Mouse (Mus musculus): Measurements from ENCODE around the gene Zbtb7a. TPM values are rescaled to one million over a fixed set of nuclear protein-coding genes. Genes with fewer than 3 reads are reported as not detected.

Gene Zbtb7a
- polyA plus RNA-seq (2015; fragmentation: Nextera tagmentation; extraction: Ambion mirVana): 31.5 and 31.6 TPM in 2 replicates

DNA sequence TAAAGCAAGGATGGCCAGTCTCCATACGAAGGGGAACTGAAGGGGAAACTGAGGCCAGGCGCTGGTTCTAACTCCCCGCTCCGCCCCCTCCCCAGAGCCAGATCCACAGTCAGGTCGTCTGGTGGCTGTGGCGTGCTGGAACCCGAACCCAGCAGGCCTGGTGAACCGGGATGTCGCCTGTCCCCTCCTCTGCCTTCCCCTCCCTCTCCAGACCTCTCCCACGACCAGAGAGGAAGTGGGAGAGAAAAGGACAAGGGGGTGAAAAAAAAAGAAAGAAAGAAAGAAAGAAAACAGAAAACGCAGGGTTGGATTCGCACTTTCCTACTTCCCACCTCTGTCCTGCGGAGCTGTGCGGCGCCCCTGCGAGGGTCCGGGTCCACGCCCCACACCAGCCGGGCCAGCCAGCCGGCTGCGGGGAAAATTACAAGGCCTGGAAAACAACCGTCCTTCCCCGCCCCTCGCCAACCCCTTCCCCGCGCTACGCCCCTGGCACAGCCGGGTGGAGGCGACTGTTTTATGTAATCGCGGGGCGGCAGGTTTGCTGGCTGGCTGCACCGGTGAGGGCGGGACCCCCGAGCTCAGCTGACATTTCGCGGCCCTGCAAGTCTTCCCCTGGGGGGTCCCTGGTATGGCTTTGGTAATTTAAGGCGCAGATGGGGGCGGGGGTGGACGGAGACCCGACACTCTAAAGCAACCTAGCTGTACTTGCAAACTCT, at the start of gene Zbtb7a:
Zbtb7a (plus strand) TSS at position 255 of the 716 bp plus-strand sequence.
- Histone ChIP-seq H3K27me3 (ENCODE audit: control insufficient read depth, insufficient read depth, low read depth, low read length) (peaks cover 8% of the 10 kb centered on the region; the same call in 1 of the 2 replicates), H3K9me3 (ENCODE audit: control insufficient read depth, low read length) (no peaks in the 10 kb centered on the region), H3K9ac (ENCODE audit: low read length) (peak within 1 kb of the TSS; percentile 97), H3K4me2 (ENCODE audit: low read depth, low read length) (peak within 1 kb of the TSS; percentile 99), H3K4me1 (replicated peaks; ENCODE audit: control insufficient read depth, insufficient read depth, low read length) (peaks cover 35% of the 10 kb centered on the region), H3K36me3 (ENCODE audit: control insufficient read depth, insufficient read depth, low read length) (no peaks in the 10 kb centered on the region), H3K27ac (ENCODE audit: low read length) (peak within 1 kb of the TSS; percentile 99), H3K4me3 (ENCODE audit: low read length) (peak within 1 kb of the TSS; percentile 91)
- 1% methylated on average over 40 of the region's 41 CpGs for WGBS
- no peak for ATAC-seq (ENCODE audit: low read depth)

DNA sequence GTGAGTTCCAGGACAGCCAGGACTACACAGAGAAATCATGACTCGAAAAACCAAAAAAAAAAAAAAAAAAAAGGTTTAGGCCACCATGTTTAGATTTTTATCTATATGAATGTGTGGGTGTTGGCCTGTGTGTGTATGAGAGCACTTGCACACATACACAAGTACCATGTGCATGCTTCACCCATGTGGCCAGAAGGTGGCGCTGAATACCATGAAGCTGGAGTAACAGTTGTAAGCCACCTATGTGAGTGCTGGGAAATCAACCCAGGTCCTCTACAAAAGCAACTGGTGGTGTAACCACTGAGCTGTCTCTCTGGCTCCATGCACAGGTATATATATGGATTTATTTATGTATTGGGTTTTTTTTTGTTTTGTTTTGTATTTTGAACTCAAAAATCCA, 48.0 kb upstream of the Zbtb7a start:
- Histone ChIP-seq H3K36me3 (ENCODE audit: control insufficient read depth, insufficient read depth, low read length) (no peaks in the 10 kb centered on the region), H3K27ac (ENCODE audit: low read length) (no peak overlapping the region), H3K27me3 (ENCODE audit: control insufficient read depth, insufficient read depth, low read depth, low read length) (no peaks in the 10 kb centered on the region), H3K4me3 (ENCODE audit: low read length) (no peak overlapping the region), H3K9me3 (ENCODE audit: control insufficient read depth, low read length) (no peaks in the 10 kb centered on the region), H3K9ac (ENCODE audit: low read length) (no peak overlapping the region), H3K4me1 (replicated peaks; ENCODE audit: control insufficient read depth, insufficient read depth, low read length) (no peaks in the 10 kb centered on the region; the same call in 1 of the 2 replicates), H3K4me2 (ENCODE audit: low read depth, low read length) (no peak overlapping the region)
- no peak for ATAC-seq (ENCODE audit: low read depth)
- WGBS: 29% methylated on average over 2 of the region's 2 CpGs

- no peak for ATAC-seq (ENCODE audit: low read depth)
- H3K27ac ChIP-seq (ENCODE audit: low read length): no peak overlapping the region
- H3K4me1 ChIP-seq (replicated peaks; ENCODE audit: control insufficient read depth, insufficient read depth, low read length): no peaks in the 10 kb centered on the region; the same call in 1 of the 2 replicates
- H3K4me2 ChIP-seq (ENCODE audit: low read depth, low read length): no peak overlapping the region
- no peaks in the 10 kb centered on the region; the same call in 1 of the 2 replicates for H3K27me3 ChIP-seq (ENCODE audit: control insufficient read depth, insufficient read depth, low read depth, low read length)
- H3K9me3 ChIP-seq (ENCODE audit: control insufficient read depth, low read length): no peaks in the 10 kb centered on the region
- no peaks in the 10 kb centered on the region for H3K36me3 ChIP-seq (ENCODE audit: control insufficient read depth, insufficient read depth, low read length)
- WGBS: 41% methylated on average over 2 of the region's 2 CpGs
- no peak overlapping the region for H3K9ac ChIP-seq (ENCODE audit: low read length)
- H3K4me3 ChIP-seq (ENCODE audit: low read length): no peak overlapping the region
These were observed 45.8 kb upstream of the Zbtb7a start for GRCm38 (mm10) chr10:81089216-81089615.

GRCm38 (mm10) chr10:81090621-81091020, 44.4 kb upstream of the Zbtb7a start:
- ATAC-seq (ENCODE audit: low read depth): no peak
- Histone ChIP-seq H3K4me3 (ENCODE audit: low read length) (no peak overlapping the region), H3K9me3 (ENCODE audit: control insufficient read depth, low read length) (no peaks in the 10 kb centered on the region), H3K27me3 (ENCODE audit: control insufficient read depth, insufficient read depth, low read depth, low read length) (no peaks in the 10 kb centered on the region; the same call in 1 of the 2 replicates), H3K4me2 (ENCODE audit: low read depth, low read length) (no peak overlapping the region), H3K9ac (ENCODE audit: low read length) (no peak overlapping the region), H3K4me1 (replicated peaks; ENCODE audit: control insufficient read depth, insufficient read depth, low read length) (no peaks in the 10 kb centered on the region; the same call in 1 of the 2 replicates), H3K27ac (ENCODE audit: low read length) (no peak overlapping the region), H3K36me3 (ENCODE audit: control insufficient read depth, insufficient read depth, low read length) (no peaks in the 10 kb centered on the region)
- 72% methylated on average over 7 of the region's 7 CpGs for WGBS

- ATAC-seq (ENCODE audit: low read depth): no peak
- no peak overlapping the region for H3K4me3 ChIP-seq (ENCODE audit: low read length)
- H3K4me1 ChIP-seq (replicated peaks; ENCODE audit: control insufficient read depth, insufficient read depth, low read length): no peaks in the 10 kb centered on the region; the same call in 1 of the 2 replicates
- H3K27me3 ChIP-seq (ENCODE audit: control insufficient read depth, insufficient read depth, low read depth, low read length): no peaks in the 10 kb centered on the region; the same call in 1 of the 2 replicates
- no peak overlapping the region for H3K27ac ChIP-seq (ENCODE audit: low read length)
- 45% methylated on average over 20 of the region's 22 CpGs for WGBS
- 0 out of 2 replicates have a peak, but pooled peaks cover 2% of the 10 kb centered on the region for H3K9me3 ChIP-seq (ENCODE audit: control insufficient read depth, low read length)
- no peak overlapping the region for H3K9ac ChIP-seq (ENCODE audit: low read length)
- H3K4me2 ChIP-seq (ENCODE audit: low read depth, low read length): no peak overlapping the region
- H3K36me3 ChIP-seq (ENCODE audit: control insufficient read depth, insufficient read depth, low read length): no peaks in the 10 kb centered on the region
These were observed 42.4 kb upstream of the Zbtb7a start for GRCm38 (mm10) chr10:81092465-81093250.

DNA sequence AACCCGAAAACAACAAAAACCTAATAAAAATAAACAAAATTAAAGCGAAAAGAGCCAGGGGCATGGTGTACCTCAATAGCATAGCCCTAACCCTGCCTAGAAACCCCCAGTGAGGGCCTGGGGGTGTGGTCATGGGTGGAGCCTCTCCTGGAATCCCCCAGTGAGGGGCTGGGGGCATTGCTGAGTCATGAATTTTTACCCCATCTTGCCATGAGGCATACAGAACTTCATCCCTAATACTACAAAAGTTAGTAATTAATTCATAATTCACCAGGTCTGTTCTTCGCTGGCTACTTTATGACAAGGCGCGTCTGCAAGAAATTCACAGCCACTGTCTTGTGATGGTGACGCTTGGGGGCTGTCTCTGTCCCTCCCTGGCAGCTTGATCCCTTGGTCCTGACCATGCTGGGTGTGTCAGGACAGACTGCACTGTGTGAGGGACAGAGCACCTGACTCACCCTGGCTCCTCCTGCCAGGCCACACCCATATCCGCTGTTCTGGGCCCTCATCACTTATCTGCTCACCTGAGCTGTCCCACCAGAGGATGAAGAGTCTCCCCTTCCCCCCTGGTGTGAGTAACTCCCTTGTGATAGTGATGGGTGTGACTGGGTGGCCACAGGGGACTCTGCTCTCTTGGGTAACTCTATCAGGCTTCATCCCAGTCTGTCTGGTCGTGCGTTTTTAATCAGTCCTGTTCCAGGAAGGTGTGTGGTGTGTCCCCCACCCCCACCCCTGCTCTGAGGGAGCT, 39.9 kb upstream of the Zbtb7a start:
- H3K9me3 ChIP-seq (ENCODE audit: control insufficient read depth, low read length): 0 out of 2 replicates have a peak, but pooled peaks cover 2% of the 10 kb centered on the region
- H3K4me2 ChIP-seq (ENCODE audit: low read depth, low read length): no peak overlapping the region
- no peak overlapping the region for H3K9ac ChIP-seq (ENCODE audit: low read length)
- WGBS: 52% methylated on average over 9 of the region's 9 CpGs
- H3K27ac ChIP-seq (ENCODE audit: low read length): no peak overlapping the region
- H3K36me3 ChIP-seq (ENCODE audit: control insufficient read depth, insufficient read depth, low read length): no peaks in the 10 kb centered on the region
- ATAC-seq (ENCODE audit: low read depth): no peak
- H3K27me3 ChIP-seq (ENCODE audit: control insufficient read depth, insufficient read depth, low read depth, low read length): no peaks in the 10 kb centered on the region; the same call in 1 of the 2 replicates
- no peak overlapping the region for H3K4me3 ChIP-seq (ENCODE audit: low read length)
- H3K4me1 ChIP-seq (replicated peaks; ENCODE audit: control insufficient read depth, insufficient read depth, low read length): no peaks in the 10 kb centered on the region

DNA sequence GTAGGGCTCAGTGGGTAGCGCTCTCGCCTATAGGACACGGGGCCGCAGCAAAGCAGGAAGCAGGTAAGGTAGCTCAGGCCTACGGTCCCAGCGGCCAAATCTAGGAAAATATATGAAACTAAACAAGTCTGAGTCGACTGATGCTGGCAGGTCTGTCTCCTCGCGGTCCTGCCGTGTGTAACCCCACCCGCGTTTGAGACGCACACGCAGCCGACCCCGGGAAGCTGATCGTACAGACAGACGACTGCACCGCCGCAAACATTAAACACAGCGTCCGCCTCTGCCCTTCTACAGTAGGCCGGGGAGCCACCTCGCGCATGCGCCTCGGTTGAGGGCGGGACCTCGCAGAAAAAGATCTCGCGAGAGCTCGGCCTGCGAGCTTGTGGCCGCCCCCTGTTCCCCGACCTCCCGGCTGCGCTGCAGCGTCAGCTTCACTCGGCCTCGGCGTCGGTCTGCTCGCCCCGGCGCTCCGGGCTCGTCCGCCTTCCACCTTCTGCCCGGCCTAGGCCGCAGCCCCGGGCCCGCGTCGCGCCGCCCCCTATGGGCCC, 29.4 kb upstream of the Zbtb7a start, which contains the start of gene Map2k2:
Map2k2 (plus strand) TSS at position 351 of the 548 bp plus-strand sequence.
- Histone ChIP-seq H3K27me3 (ENCODE audit: control insufficient read depth, insufficient read depth, low read depth, low read length) (no peaks in the 10 kb centered on the region), H3K36me3 (ENCODE audit: control insufficient read depth, insufficient read depth, low read length) (peaks cover 19% of the 10 kb centered on the region), H3K4me2 (ENCODE audit: low read depth, low read length) (peak within 1 kb of the TSS; percentile 76), H3K4me1 (replicated peaks; ENCODE audit: control insufficient read depth, insufficient read depth, low read length) (peaks cover 9% of the 10 kb centered on the region), H3K9ac (ENCODE audit: low read length) (peak within 1 kb of the TSS; percentile 96), H3K27ac (ENCODE audit: low read length) (peak within 1 kb of the TSS; percentile 100), H3K4me3 (ENCODE audit: low read length) (peak within 1 kb of the TSS; percentile 97), H3K9me3 (ENCODE audit: control insufficient read depth, low read length) (no peaks in the 10 kb centered on the region)
- peak; percentile 97 for ATAC-seq (ENCODE audit: low read depth)
- WGBS: under 1% methylated on average over 56 of the region's 56 CpGs

DNA sequence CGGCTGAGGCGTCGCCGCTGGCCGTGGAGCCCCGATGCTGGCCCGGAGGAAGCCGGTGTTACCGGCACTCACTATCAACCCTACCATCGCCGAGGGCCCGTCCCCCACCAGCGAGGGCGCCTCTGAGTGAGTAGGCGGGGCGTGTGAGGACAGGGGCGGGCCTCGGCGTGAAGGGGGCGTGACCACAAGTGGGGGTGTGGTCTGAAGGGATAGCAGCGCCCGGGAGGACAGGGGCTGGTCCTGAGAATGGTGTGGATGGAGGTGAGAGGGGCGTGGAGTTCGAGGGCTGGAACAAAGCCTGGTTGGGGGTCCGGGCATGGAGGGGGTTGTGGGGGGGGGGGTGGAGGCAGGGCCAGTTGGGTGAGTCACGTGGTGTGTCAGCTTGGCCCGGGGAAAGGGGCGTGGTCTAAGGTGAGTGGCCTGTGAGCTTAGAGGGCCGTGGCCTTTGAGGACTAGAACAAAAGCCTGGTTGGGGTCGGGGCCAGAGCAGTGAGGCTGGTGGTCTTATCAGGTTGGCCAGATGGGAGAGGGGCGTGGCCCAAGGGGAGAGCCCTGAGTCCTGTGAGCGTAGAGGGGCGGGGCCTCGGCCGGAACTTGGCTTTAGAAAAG, 28.8 kb upstream of the Zbtb7a start:
- H3K36me3 ChIP-seq (ENCODE audit: control insufficient read depth, insufficient read depth, low read length): peaks cover 24% of the 10 kb centered on the region
- peak; percentile 94 for ATAC-seq (ENCODE audit: low read depth)
- no peaks in the 10 kb centered on the region for H3K9me3 ChIP-seq (ENCODE audit: control insufficient read depth, low read length)
- H3K4me3 ChIP-seq (ENCODE audit: low read length): peak overlapping the region; percentile 97
- peaks cover 9% of the 10 kb centered on the region for H3K4me1 ChIP-seq (replicated peaks; ENCODE audit: control insufficient read depth, insufficient read depth, low read length)
- H3K4me2 ChIP-seq (ENCODE audit: low read depth, low read length): peak overlapping the region; percentile 76
- H3K27me3 ChIP-seq (ENCODE audit: control insufficient read depth, insufficient read depth, low read depth, low read length): no peaks in the 10 kb centered on the region
- under 1% methylated on average over 35 of the region's 35 CpGs for WGBS
- H3K27ac ChIP-seq (ENCODE audit: low read length): peak overlapping the region; percentile 100
- peak overlapping the region; percentile 96 for H3K9ac ChIP-seq (ENCODE audit: low read length)

Data from lung, embryonic 16.5 days (tissue).